Mouse (Mus musculus) Muller cell, postnatal 12 days (primary cell): ENCODE measurements at regions not wholly inside any gene's neighbourhood (a gene's known extent, or its start where the extent isn't known, plus 50 kb on each side); places are given as distances from the start of the nearest gene placed in this dataset.
A peak's percentile ranks its signal among the peaks of the same experiment; 100 is the strongest.
"Not testable (repeated sequence)": the region's sequence is repeated elsewhere in the genome, so short reads cannot be mapped to it uniquely, and the experiment has no call there.

Experiments used
- DNase-seq: peaks from one replicate; pipeline ENCODE4 v3.0.0-alpha.2; 2015; ENCODE audit errors: inconsistent ontology term

DNA sequence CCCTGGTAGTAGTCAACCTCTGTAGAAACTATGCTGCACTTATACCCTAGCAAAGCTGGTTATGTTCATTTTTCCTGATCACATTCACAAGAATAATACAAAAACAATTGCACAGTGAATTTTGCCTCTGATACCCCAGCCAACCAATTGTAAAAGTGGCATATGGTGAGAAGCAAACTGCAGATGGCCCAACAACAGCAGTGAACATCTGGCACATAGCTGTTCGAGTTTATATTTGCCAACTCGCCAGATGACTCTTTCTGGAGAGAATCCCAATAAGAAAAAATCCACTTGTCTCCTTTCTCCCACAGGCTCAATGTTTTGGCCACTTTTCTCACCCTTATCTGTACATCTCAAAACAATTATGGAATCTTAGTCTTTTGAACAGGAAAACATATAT is 196.5 kb upstream of the Grik2 start:
- DNase-seq = no peak

DNA sequence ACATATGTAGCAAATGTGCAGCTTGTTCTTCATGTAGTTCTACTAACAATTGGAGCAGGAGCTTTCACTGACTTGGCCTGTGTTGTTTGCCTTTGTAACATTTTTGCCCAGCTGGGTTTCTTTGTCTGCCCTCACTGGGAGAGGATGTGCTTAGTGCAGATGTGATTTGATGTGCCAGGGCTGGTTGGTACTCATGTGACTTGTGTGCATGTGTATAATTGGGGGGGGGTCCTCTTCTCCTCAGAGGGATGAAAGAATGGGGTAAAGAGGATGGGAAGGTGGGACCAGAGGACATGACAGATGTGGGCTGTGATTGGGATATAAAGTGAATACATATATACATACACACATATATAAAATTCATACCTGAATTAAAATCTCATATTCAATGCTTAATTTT is 163.9 kb upstream of the Grik2 start:
- DNase-seq = no peak

DNA sequence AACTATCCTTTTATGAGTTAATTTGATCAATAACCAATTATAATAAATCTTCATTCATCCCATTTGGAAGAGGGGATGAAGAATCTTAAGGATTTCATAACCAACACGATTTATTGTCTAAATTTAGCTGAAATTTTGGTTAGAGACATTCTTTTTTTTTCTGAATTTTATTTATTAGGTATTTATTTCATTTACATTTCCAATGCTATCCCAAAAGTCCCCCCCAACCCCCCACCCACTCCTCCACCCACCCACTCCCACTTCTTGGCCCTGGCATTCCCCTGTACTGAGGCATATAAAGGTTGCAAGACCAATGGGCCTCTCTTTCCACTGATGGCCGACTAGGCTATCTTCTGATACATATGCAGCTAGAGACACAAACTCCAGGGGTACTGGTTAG is 148.7 kb upstream of the Grik2 start:
- not testable (repeated sequence) for DNase-seq

DNA sequence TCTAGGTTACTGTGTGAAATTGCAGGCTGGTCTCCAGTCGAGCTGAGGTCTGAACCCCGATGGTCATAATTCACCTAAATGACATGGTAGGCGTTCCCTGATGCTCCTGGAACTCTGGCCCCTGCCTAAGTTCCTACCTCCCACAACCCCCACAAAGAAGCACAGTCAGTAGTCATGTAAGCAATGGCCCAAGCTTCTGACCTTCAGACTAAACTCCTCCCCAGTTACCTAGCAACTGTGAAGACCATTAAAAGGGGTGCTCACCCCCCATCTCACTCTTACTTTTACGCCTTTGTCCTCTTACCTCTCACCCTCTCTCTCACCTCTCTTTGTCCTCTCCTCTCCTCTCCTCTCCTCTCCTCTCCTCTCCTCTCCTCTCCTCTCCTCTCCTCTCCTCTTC is 120.6 kb upstream of the Grik2 start:
- not testable (repeated sequence) for DNase-seq

DNA sequence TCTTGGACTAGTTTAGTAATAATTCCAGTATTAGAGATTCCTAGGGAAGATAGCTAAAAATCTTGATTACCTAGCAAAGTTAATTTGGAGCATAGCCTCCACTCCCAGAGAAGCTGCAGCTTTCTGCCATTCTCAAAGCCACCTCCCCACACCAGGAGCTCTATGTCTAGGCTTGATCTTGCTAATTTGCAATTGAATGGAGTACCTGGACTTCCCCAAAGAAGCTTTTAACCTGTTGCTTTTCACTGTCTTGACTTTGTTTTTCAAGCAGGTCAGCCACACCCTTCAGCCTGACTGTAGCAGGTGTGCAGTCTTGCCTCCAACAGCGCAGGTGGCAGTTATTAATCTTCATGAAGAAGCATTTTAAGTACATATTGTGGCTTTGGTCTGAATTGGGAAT is 119.6 kb upstream of the Grik2 start:
- DNase-seq = not testable (repeated sequence)

DNA sequence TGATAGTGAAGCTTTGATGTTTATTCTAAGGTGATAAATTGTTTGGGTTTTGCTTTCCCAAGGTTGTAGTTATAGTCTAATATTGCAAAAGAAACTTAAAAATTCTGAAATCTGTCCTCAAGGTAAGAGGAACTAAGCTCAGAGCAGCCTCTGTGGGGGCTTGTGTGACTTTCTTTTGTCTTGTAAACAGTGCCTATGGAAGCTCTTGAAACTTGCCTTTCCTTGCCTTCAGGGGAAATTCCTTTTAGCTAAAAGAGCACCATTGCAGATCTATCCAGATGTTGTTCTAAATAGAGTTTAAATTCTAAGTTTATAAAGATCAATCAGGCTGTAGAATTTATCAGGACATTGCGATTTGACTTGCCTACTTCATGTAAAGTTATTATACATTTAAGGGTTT is 116.1 kb upstream of the Grik2 start:
- not testable (repeated sequence) for DNase-seq

DNA sequence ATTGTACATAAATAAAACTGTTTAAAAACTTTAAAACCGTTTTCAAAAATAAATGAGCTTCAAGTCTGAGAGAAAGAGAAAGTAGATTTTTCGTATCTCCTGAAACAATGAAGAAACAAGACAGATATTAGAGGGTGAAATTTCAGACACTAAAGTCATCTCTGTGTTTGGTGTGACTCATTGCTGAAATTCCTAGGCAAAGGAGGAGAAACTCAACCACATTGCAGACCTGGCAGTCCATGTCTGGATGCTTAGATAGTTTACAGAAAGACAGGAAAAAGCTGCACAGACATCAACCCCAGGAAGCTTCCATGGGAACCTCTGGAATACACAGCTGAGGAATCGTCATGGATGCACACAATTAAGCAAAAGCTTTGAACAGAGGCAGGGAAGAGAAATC is 106.9 kb upstream of the Grik2 start:
- DNase-seq = peak; percentile 65

DNA sequence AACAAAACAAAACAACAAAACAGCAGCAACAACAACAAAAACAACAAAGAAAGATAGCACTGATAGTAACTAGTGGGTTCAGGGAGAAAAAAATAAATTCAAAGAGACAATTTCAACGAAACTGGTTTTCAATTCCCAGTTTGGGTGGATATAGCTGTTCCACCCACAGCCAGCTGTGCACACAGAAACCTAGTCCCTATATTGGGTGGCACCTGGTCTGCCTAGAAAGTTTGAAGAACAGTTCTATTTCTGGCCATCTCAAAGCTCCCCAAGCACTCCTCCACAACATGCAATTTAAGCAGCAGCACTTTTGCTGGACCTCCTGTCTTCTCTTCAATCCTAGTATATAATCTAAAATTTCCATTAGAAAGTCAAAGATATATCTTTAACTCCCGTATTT is 95.5 kb upstream of the Grik2 start:
- DNase-seq = no peak

DNA sequence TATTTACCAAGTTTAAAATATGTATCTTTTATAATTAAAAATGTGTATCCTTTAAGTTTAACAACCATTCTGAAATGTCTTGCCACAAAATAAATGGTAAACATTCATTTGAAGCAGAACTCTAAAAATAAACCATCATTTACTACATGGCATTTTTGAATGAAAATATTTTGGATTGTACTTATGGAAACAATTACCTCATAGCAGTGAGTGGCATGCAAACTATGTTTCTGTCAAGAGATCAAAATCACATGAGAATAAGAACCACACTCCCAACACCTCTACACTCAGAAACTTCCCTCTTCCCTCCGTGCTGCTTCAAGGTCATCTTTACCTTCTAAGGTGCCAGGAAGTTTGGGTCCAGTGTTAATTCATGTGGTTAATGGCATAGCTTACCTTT is 94.9 kb upstream of the Grik2 start:
- no peak for DNase-seq

DNA sequence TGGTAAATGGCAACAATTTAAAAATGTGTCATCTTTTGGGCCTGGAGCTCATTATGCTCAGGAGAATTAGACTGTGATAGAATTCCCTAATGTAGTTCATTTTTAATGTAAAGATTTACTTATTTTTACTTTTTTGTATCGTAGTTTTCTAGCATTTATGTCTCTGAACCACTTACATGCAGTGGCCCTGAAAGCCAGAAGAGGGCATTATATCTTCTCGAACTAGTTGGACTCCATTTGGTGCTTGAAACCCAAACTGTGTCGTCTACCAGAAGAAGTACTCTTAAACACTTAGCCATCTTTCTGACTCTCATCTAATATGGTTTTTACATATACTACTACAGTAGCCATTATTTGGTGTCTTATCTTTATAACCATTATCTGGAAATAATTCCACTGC is 75.2 kb upstream of the Grik2 start:
- DNase-seq = no peak

DNA sequence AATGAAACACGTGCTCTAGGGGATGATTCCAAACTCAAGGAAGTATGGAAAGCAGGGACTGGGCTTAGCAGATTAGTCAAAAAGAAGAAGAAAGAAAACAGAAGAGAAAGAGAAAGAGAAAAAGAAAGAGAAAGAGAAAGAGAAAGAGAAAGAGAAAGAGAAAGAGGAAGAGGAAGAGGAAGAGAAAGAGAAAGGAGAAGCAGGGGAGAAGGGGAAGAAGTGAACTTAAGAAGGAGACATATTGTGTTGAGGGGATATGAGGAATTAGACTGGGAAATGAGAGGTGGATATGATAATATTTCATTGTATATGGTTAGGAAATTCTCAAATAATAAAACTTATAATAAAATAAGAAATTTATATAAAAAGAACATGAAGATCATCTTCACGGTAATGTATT is 59.1 kb upstream of the Grik2 start:
- no peak for DNase-seq

DNA sequence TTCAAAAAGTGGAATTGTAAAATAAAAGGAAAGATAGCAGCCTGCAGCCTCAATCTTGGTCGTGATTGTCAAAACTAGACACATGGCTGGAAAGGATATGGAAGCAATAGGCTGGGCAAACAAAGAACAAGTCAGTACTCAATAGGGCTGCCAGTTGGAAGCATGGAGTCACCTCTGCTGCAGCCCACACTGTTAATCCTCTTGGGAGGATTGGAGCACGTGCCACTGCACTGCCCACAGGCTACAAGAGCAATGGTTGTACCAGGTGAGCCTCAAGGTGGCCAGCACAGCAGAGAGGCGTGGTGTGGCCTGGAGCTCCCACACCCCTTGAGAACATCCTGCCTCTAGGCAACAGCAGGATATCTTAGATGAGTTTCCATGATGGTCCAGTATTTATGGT is 55.7 kb upstream of the Grik2 start:
- no peak for DNase-seq
